Mouse (Mus musculus): ENCODE data around the gene Cfap73. TPM values are rescaled to one million over a fixed set of nuclear protein-coding genes. Genes with fewer than 3 reads are reported as not detected.
A peak's percentile ranks its signal among the peaks of the same experiment; 100 is the strongest.

The Cfap73 gene
- polyA plus RNA-seq, 1 experiment: 0.15 TPM

- H3K27ac ChIP-seq (ENCODE audit: control insufficient read depth, insufficient read depth, low read length): peak overlapping the region; percentile 91
- peaks cover 51% of the 10 kb centered on the region for H3K4me1 ChIP-seq (replicated peaks; ENCODE audit: control insufficient read depth, insufficient read depth, low read length)
- 3% methylated on average over 12 of the region's 12 CpGs for WGBS
- H3K4me3 ChIP-seq (ENCODE audit: control insufficient read depth, insufficient read depth, low read length): no peak overlapping the region
- H3K27me3 ChIP-seq (ENCODE audit: control insufficient read depth, insufficient read depth, low read length): no peaks in the 10 kb centered on the region
- peaks cover 17% of the 10 kb centered on the region; the same call in 1 of the 2 replicates for H3K36me3 ChIP-seq (ENCODE audit: control insufficient read depth, insufficient read depth, low read length)
- TF ChIP-seq POLR2A (IDR thresholded peaks at IDR 0.05; ENCODE audit: control insufficient read depth, extremely low read depth, insufficient read depth, low read length, poor library complexity) (no peak), CTCF (IDR thresholded peaks at IDR 0.05; ENCODE audit: borderline replicate concordance, control insufficient read depth, extremely low read depth, insufficient read depth, low read length, poor library complexity) (no peak)
- peak; percentile 82 for DNase-seq
Observed at GRCm38 (mm10) chr5:120578504-120579081, 55.4 kb downstream of the Cfap73 start.

Other genes with a start within 250 kb of the Cfap73 start
- 0.03 and 0.23 TPM in 2 replicates for gene Lhx5, start 202.5 kb downstream of the Cfap73 start, polyA plus RNA-seq (2012; rRNA removed)
- 1.8 and 2.5 TPM in 2 replicates for gene Sdsl, start 161.4 kb downstream of the Cfap73 start, polyA plus RNA-seq (2012; rRNA removed)
- 0.65 and 0.75 TPM in 2 replicates for gene Sds, start 157.7 kb downstream of the Cfap73 start, polyA plus RNA-seq (2012; rRNA removed)
- 31.5 and 32.4 TPM in 2 replicates for gene Plbd2, start 130.6 kb downstream of the Cfap73 start, polyA plus RNA-seq (2012; rRNA removed)
- 21.9 and 29.1 TPM in 2 replicates for gene Slc8b1, start 123.1 kb downstream of the Cfap73 start, polyA plus RNA-seq (2012; rRNA removed)
- 203 and 208 TPM in 2 replicates for gene Tpcn1, start 45.6 kb downstream of the Cfap73 start, polyA plus RNA-seq (2012; rRNA removed)
- 2.8 and 3.0 TPM in 2 replicates for gene Iqcd, start 45.2 kb downstream of the Cfap73 start, polyA plus RNA-seq (2012; rRNA removed)
- gene Rita1, start 21.6 kb downstream of the Cfap73 start, polyA plus RNA-seq (2012; rRNA removed): 18.8 and 20.6 TPM in 2 replicates
- gene Ddx54, start 21.5 kb downstream of the Cfap73 start, polyA plus RNA-seq (2012; rRNA removed): 429 and 448 TPM in 2 replicates
- gene Rasal1, start 14.6 kb upstream of the Cfap73 start, polyA plus RNA-seq (2012; rRNA removed): 27.7 and 28.0 TPM in 2 replicates
- gene Dtx1, start 77.7 kb upstream of the Cfap73 start, polyA plus RNA-seq (2012; rRNA removed): 60.6 and 66.6 TPM in 2 replicates
- gene Oas2, start 115.6 kb upstream of the Cfap73 start, polyA plus RNA-seq (2012; rRNA removed): 18.5 and 22.4 TPM in 2 replicates
- 27.6 and 28.1 TPM in 2 replicates for gene Oas3, start 143.4 kb upstream of the Cfap73 start, polyA plus RNA-seq (2012; rRNA removed)
- 0.52 and 0.74 TPM in 2 replicates for gene Oas1e, start 161.3 kb upstream of the Cfap73 start, polyA plus RNA-seq (2012; rRNA removed)
- gene Oas1c, start 178.3 kb upstream of the Cfap73 start, polyA plus RNA-seq (2012; rRNA removed): 6.3 and 7.7 TPM in 2 replicates
- gene Oas1f, start 213.1 kb upstream of the Cfap73 start, polyA plus RNA-seq (2012; rRNA removed): 0.51 and 1.1 TPM in 2 replicates
- gene Oas1h, start 227.2 kb upstream of the Cfap73 start, polyA plus RNA-seq (2012; rRNA removed): 0.28 and 0.73 TPM in 2 replicates